Mouse (Mus musculus) cerebral cortex, adult 2 months (tissue): ENCODE results near the gene Nme3.

Experiments used
- WGBS: fragments of 180-500 bp; shearing (Covaris S2); methylation state at CpG from one replicate; pipeline ENCODE4 v1.1.7; 2018; 5-methylcytosine and 5-hydroxymethylcytosine counted together

Gene Nme3

DNA sequence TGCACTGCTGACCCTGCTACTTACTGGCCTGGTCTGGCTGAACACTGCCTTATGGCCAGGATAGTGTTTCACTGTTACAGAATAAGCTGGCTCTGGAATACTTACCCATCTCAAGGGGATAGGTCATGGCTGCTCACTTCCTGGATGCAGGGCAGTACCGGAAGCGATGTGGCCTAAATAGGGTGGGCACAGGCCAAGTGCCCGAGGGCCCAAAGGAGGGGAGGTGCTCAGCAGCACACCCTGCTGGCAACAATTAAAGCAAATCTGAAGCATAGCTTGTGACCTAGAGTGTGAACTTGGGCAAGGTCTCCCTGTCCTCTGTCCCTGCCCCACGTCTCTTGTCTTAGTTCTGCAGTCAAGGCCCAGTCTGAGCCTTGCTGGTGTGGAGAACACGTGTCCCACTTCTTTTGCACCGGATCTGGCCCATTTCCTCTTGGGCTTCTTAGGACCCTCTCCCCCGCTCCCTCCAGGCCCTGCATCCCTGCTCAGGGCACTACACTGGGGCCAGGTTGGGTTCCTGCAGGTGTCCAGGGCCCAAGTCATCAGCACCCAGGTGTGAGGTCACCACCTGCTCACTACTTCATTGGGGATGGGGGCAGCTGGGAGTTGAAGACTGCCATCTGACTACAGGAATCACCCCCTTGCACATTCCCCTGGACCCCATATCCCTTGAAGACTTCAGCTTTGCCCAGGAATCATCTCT is 14.4 kb upstream of the Nme3 start:
- WGBS = 48% methylated on average over 7 of the region's 7 CpGs

DNA sequence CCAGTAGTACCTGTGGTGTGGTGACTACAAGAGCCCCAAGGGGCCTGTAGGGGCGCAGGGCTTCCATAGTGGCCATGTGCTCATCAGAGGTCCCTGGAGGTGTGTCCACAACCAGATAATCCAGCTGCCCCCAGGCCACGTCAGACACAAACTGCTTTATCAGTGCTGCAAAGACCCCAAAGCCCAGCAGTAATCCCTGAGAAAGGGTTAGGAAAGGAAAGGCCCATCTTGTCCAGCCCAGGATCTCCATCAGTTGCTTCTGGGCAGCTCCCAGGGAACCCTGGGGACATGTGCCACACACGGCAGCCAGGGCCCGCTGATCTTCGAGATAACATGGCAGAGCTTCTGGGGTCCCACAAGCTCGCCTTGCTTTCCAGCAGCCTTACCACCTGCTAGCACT is 11.9 kb upstream of the Nme3 start:
- WGBS = 87% methylated on average over 6 of the region's 6 CpGs

DNA sequence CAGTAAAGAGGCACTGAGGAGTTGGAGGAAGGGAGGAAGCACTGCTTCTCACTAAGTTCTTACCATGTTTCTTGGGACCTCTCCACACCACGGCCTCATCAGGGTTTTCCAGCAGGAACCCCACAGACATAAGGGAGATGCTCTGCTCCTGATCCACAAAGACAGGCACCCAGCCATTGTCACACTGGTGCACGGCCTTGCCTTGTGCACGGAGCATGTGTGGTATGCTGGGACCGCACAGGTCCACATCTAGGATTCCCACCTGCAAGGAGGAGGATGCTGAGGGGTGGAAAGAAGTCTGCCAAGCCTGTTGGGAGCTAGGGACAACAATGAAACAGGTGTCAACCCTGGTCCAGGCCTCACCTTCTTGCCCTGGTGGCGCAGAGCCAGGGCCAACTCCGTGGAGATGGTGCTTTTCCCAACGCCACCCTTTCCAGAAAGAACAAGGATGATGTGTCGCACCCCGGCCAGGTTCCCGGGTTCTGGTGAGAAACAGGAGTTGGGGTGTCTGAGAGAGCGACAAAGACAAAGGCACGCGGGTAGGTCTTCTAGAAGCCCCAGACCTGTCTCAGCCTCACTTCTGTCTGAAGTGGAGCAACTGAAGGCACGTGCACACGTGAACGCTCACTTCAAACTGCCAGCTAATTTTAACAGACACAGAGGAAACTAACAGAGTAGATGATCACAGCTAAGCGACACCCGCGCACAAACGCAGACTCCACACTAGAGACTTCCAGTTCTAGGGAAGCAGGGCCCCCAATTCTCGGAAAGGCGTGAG is 10.8 kb upstream of the Nme3 start:
- 22% methylated on average over 22 of the region's 22 CpGs for WGBS

DNA sequence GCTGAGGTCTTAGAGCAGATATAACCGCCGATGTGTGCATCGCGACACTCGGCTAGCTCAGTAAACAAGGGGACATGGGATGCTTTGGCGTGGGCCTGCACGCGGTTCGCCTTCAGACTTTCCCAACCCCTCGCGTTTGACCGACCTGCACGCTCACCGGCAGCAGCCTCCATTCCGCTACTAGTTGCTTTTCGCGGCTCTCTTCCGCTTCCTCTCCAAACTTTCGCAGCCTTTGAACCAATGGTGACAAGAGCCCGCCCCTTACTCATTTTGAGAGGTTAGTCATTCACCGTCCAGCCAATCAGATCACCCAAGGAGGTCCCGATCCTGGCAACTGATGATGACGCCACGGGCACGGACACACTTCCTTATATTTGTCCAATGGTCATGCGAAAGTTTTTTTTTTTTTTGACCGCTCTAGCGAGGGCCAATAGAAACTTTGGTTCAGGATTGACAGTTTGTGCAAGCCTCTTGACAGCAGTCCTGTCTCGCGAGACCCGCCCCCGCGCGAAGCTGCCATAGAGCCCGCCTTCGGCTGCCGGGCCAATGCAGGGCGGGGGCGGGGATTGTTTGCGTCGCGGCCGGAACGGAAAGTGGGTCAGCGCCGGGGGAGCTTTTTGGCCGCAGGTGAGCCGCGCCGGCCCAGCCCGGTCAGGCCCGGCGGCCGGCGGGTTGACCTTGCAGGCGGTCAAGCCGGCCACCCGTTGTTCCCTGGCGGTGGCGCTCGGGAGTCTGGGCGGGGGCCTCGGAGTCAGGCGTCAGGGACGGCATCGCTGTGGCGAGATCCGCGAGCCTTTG is 10.0 kb upstream of the Nme3 start, which contains the start of the genes Nubp2 and Spsb3:
Gene Nubp2, minus strand, starts transcription at position 216 of the 798 bp plus-strand sequence.
Gene Spsb3, plus strand, starts transcription at position 510 of the 798 bp plus-strand sequence.
- under 1% methylated on average over 69 of the region's 69 CpGs for WGBS

DNA sequence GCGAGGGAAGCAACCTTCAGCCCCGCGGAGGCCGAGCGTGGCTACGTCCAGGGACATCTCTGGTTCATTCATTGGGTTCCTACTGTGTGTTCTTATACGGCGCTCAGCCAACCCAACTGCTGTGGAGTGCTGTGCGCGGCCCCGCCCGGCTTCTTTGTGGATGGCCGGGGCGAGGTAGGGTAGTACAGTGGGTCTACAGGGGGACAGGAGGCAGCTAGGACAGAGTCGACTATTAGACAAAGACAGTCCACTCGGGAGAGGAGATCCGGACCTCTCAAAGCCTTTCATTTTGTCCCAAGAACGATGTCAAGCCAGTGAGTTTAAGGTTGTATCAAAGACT is 9.4 kb upstream of the Nme3 start:
- WGBS = under 1% methylated on average over 18 of the region's 18 CpGs

DNA sequence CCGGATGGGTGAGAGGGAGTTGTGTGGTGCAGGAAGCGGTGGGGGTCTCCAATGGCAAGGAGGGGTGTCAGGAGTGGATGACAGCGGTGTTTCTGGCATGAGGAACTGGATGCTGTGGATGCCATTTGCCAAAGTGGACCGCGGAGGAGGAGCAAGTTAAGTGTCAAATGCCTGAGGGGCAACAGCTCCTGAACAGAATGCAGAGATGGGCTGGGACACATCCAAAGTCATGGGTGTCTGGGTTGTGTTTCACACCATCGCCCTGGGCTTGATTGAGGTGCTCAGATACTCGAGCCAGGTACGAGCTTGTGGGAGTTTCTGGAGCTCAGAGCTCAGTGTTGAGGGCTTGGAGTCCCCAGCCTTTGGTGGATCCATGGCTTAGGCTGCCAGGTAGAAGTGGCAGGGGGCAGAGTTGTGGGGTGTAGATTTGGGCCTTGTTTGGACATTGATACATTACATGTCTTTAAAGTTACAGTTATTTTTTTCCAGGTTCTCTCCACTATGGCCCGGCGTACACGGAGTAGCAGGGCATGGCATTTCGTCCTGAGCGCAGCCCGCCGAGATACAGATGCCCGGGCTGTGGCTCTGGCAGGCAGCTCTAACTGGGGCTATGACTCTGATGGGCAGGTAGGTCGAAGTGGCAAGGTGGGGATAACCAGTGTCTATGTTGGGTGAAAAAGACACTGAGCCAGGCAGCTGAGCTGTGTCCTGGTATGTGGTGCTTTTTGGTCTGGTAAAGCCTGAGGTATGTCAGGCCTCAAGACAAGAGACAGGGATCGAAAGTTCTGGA is 8.8 kb upstream of the Nme3 start:
- 55% methylated on average over 18 of the region's 18 CpGs for WGBS

DNA sequence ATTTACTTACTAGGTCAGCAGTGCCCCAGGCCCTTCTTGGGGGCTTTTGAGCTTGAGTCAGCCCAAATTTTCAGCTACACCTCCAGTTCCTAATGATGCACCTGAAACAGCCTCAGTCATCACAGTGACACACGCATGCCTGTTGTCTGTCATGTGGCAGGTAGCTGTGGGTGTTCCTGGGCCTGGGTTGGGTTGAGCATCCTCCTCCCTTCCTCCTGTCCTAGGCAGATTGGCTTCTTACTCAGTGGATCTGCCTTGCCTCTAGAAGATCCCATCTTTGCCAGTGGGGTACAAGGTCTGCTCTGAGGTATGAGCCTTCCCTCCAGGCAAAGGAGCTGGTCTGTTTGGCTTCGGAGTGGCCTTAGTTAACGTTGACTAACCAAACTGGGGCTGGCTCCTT is 7.4 kb upstream of the Nme3 start:
- 74% methylated on average over 3 of the region's 3 CpGs for WGBS

DNA sequence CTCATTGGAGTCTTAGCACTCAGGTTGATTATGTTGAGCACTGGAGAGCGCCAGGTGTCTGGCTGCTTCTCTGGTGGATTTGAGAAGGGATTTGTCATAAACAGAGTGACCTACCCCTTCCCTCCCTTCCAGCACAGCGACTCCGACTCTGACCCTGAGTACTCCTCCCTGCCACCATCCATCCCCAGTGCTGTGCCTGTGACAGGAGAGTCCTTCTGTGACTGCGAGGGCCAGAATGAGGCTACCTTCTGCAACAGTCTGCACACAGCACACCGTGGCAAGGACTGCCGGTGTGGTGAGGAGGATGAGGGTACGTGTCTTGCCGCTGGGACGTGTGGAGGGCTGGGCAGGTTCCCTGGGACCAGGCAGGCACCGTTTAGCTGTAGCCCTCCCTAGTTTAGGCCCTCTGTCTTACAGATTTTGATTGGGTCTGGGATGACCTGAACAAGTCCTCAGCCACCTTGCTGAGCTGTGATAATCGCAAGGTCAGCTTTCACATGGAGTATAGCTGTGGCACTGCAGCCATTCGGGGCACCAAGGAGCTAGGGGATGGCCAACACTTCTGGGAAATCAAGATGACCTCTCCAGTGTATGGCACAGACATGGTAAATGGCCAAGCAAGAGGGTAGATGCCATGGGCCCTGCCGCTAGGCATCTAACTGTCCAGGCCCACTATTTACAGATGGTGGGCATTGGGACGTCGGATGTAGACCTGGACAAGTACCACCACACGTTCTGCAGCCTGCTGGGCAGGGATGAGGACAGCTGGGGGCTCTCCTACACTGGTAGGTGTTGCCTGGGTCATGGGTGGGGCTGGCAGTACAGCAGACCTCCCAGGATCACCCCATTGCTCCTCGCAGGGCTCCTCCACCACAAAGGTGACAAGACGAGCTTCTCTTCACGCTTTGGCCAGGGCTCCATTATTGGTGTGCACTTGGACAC is 5.9 kb upstream of the Nme3 start:
- WGBS = 79% methylated on average over 19 of the region's 19 CpGs

DNA sequence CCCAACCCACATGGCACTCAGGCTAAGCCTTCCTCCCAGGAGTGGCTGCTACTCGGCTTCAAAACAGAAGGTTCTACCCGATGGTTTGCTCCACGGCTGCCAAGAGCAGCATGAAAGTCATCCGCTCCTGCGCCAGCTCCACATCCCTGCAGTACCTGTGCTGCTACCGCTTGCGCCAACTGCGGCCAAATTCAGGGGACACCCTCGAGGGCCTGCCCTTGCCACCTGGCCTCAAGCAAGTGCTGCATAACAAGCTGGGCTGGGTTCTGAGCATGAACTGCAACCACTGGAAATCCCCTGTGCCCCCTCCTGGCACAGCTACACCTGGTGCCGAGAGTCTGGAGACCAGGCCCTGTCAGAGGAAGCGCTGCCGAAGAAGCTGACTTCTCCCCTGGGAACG is 5.0 kb upstream of the Nme3 start:
- 63% methylated on average over 13 of the region's 13 CpGs for WGBS

DNA sequence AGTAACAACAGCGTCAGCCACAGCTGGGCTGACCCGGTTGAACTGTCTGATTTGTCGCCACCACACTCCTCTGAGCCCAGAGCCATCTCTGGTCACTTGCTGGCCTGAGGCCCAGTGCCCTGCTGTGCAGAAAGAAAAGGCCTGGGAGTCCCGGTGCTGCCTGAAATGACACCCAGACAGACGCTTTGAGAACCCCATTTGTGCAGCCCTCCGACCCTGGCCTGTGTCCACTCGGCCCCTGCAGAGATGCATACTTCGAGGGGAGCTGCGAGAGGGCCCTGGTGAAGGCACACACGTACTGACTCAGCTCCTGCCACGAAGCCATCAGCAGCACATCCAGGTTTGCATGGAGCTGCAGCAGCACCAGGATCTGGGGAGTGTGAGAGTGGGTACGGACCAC is 3.5 kb upstream of the Nme3 start:
- 73% methylated on average over 12 of the region's 12 CpGs for WGBS

DNA sequence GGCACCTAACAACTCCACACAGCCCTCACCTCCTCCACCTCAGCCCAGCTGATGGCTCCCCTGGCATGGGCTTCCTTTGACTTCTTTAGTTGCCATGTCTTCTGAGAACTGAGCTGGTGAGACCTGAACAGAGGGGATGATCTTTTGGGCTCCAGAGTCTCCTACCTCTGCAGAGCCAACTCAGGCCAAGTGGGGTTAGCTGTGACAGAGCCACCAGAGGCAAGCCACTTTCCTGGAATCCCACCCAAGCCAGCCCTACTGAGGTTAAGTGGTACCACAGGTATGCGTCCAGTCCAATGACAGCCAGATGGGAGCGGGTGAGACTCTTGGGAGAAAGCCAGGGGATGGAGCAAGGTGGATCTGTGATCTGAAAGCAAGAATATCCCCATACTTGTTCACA is 3.0 kb upstream of the Nme3 start:
- WGBS = 91% methylated on average over 2 of the region's 2 CpGs

DNA sequence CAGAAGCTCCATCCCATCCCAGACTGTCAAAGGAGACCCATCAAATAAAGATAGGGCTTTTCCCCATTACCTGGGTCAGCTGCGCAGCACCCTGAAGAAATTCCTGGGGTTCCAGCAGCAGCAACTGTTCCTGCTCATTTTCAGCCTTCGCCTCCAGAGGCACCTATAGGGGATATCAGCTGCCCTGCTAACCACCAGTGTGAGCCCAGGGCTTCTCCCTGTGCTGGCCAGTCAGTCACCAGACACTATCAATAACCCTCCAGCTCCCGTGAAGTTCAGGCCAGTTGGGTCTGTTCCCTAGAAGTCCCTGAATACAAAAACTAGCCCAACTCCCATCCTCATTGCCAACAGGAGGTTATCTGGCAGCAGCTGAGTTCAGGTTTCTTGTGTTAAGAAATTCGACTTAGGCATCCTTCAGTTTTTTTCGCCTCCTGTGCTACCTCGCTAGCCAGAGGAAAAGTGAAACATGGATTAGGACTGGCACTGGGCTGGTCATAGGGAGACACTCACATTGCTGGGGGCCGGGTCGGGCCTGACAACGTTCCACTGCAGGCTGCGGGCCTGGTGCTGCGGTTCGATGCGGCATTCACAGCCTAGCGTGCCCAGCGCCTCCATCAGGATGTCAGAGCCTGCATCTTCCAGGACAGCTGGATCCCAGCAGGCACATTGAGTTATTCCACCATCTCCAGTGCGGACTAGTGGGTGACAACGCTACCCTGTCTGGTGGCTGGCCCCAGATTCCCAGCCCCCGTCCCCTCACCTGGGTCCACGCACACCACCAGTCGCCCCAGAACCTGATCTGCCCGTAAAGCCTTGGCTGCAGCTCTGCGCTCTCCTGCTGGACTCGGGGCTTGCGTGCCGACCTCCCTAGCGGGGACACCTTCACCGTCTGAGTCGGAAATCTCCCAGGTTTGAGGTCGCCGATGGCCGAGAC is 2.0 kb upstream of the Nme3 start:
- WGBS = 10% methylated on average over 31 of the region's 31 CpGs

DNA sequence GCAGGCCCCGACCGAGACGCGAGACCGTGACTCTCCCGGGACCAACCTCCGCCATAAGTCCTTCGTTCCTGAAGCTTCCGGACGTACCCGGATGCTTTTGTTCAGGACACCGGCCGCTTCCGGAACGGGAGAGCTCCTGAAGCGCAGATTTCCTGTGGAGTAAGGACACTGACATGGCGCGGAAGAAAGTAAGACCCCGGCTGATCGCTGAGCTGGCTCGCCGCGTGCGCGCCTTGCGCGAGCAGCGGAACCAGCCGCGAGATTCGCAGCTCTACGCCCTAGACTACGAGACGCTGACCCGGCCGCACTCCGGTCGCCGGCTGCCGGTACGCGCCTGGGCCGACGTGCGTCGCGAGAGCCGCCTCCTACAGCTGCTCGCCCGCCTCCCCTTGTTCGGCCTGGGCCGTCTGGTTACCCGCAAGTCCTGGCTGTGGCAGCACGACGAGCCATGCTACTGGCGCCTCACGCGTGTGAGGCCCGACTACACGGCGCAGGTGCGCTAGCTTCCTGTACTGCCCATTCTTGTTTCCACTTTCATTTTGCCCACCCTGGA is 1.2 kb upstream of the Nme3 start, which contains the start of the genes Eme2 and Mrps34:
Gene Eme2, minus strand, starts transcription at position 93 of the 553 bp plus-strand sequence.
Gene Mrps34, plus strand, starts transcription at position 122 of the 553 bp plus-strand sequence.
- under 1% methylated on average over 62 of the region's 62 CpGs for WGBS

DNA sequence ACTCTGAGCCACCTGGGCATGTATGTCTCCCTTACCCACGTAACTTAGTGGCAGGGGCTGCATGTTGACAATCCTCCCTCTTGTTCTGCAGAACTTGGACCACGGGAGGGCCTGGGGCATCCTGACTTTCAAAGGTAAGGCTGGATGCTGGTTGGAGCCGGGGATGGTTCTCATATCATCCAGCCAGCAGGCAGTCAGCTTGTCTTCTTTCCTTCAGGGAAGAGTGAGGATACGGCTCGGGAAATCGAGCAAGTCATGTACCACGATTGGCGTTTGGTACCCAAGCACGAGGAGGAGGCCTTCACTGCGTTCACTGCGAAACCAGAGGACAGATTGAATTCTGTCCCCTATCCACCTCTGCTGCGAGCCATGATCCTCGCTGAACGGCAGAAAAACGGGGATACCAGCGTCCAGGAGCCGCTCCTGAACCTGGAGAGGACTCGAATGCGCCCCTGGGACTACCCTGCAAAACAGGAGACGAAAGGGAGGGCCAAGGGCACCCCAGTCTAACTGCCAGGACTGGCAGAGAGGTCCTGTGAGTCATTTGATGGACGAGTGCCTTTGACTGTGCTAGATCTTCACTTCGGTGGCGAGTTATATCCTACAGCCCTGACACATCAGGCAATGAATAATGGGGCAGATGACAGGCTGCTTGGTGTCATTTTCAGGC is 594 bp upstream of the Nme3 start:
- WGBS = 2% methylated on average over 23 of the region's 23 CpGs

DNA sequence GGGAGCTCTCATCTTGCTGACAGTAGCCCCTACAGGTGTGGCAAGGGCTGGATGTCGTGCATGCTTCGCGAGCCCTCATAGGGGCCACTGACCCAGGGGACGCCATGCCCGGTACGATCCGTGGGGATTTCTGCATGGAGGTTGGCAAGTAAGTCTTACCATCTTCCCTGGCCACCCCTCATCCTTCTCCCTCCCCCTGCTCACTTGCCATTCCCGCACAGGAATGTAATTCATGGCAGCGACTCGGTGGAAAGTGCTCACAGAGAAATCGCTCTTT is 631 bp downstream of the Nme3 start:
- 19% methylated on average over 11 of the region's 11 CpGs for WGBS

DNA sequence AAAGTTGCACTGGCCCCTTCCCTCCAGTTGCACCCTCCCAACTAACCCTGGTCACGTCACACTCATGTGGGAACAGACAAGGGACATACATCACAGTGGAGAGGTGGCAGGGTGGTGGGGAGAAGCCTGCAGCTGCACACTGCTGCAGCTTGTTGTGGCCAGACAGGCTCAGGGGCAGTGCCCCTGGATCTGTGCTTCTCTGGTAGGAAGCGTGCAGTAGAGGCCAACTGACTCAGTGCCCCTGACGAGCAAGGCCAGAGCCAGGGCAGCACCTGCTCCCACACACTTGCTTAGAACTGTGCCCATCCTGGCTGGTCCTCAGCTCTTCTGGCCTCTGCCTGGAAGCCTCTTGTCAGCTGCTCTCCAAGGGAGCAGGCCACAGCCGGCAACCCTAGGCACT is 1.3 kb downstream of the Nme3 start:
- 50% methylated on average over 4 of the region's 4 CpGs for WGBS

DNA sequence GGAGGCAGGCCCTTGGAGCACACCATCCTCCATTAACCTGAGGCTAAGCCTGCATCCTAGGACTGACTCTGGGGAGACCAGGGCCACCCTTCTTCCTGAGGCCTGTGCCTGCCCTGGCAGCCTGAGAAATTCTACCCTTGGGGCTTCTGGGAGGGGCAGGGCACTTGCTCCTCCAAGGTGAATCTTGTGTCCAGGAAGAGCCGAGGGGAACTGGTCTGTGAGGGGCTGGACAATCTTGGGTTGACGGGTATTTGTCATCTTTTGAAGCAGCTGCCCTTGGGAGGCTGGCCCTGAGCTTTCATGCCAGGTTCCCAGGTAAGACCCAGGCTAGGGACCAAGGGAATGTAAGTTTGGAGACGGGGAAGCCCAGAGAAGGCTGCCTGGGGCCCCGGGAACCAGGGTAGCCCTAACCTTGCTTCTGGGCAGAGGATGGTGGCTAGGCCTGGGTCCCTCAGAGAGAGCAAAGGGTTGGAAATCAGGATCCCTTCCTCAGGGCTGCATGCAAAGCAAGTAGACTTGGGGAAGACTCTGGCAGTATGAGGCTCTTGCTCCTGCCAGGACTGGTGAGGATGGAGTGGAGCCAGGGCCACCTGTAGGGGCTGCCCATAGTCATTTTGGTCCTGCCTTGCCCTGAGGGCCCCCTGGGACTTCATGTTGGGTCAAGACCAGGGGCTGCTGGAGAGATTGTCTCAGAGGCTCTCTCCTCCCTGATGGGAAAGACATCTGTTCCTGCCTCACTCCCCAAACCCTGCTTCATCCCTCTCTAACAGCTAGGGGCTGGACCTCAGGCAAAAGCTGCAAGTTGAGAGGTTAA is 1.9 kb downstream of the Nme3 start:
- 73% methylated on average over 4 of the region's 4 CpGs for WGBS

DNA sequence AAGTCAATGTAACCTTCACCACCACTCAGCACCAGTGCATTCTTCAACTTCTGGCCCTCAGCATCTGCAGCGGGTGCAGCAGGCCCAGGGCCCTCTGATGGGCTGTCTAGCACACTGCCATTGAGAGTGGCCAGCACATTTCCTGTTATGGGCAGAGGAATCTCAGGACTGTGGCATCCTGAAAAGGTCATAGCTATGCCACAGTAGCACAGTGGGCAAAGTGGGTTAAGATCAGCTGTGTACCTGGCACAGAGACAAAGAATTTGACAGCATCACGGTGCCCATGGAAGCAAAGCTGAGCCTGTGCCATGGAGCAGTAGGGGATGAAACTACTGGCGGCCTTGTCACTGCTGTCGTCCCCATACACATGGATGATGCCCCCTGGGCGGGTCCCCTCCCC is 2.9 kb downstream of the Nme3 start:
- WGBS = 60% methylated on average over 5 of the region's 5 CpGs
